Mouse (Mus musculus): Measurements from ENCODE around the gene Fam69b. TPM values are rescaled to one million over a fixed set of nuclear protein-coding genes. Genes with fewer than 3 reads are reported as not detected.

The Fam69b gene
- total RNA-seq, 2 experiments from 2014 or later, result 73.3 to 76.4 TPM

DNA sequence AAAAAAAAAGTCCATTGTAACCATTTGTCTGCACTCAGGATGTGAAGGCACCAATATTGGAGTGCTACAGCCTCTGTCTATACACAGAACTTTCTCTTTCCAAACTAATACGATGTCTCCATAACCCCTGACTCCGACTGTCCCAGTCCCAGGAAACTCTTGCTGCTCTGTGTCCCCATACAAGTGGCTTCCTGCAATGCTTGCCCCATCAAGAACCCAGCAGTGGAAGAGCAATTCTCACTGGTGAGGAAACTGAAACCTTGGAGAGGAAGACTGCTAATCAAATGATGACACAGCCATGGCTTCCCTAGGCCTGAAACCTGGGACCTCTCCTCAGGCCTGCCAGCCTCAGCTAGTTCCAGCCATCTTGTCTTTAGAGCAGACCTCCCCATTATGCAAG lies 30.4 kb upstream of the Fam69b start:
- no peak for DNase-seq (ENCODE audit: low spot score in 2 of 2)

DNA sequence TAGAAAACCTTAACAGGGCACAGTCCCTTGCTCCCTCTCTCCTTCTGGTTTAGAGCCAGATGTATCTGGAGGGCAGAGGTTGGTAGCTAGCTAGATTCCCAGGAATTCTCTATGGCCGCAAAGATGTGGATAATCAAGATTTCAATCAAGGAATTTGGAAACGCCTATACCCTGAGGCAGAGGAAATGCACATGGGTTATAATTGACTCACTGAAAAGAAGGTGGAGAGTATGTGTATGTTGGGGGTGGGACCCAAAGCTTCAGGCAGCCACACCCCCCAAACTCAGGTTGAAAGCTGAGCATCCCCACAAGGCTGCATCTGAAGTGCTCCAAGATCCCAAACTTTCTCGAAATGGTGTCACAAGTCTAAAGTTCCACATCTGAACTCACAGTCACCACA lies 29.8 kb upstream of the Fam69b start:
- DNase-seq (ENCODE audit: low spot score in 2 of 2), result no peak

DNA sequence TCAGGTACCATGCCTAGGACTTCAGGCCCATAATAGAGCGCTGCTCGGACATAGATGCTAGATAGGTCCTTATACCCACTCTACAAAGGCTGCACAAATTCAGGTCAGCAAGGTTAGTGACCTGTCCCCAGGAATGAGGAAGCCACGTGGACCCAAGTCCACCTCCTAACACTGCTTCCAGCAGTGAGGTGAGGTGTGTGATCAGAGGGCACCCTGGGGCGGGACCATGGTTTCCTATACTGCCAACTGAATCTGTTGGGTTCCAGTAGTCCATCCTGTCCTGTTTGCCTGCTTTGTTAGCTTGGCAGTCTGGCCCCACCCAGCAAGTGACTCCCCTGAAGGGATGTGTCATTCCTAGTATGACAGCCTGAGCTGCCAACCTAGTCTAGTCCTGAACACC lies 28.3 kb upstream of the Fam69b start:
- no peak for DNase-seq (ENCODE audit: low spot score in 2 of 2)

GRCm38 (mm10) chr2:26600664-26601063 lies 27.6 kb upstream of the Fam69b start:
- no peak for DNase-seq (ENCODE audit: low spot score in 2 of 2)

- no peak for DNase-seq (ENCODE audit: low spot score in 2 of 2)
These were observed 26.7 kb upstream of the Fam69b start for GRCm38 (mm10) chr2:26601595-26601994.

DNA sequence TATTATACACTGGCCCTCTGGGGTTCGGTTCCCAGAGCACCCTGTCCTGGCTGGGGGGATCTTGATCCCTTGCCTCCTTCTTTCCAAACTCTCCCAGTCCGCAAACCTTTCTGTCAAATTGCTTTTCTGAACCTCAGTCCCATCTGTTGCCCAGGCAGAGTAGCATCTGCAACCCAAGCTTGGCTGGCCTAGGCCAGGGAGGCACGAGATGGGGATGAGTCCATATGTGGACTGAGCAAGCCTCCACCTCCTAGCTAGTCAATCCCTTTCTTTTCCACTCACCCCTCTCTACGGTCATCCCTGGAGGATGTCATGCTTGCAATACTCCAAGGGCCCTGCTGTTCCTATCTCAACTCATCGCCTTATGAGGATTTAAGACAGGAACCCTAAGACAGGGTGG lies 25.6 kb upstream of the Fam69b start:
- DNase-seq (ENCODE audit: low spot score in 2 of 2), result no peak

DNA sequence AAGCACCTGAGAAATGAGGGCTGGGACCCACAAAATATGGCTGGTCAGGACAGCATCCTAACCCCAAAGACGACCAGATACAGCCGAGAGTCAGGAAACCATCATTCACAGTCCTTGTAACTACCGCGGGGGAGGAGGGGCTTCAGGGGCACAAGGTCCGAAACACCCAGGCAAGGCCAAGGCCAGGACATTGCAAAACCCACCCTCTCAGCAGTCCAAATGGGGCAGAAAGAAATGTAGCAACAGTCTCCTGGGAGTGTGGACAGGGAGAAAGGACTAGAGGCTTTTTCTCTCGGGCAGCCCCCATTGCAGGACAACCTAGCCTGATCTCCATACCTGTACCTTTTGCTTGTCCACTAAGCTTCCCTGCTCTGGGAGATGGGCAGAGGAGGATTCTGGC lies 25.1 kb upstream of the Fam69b start:
- no peak for DNase-seq (ENCODE audit: low spot score in 2 of 2)

DNA sequence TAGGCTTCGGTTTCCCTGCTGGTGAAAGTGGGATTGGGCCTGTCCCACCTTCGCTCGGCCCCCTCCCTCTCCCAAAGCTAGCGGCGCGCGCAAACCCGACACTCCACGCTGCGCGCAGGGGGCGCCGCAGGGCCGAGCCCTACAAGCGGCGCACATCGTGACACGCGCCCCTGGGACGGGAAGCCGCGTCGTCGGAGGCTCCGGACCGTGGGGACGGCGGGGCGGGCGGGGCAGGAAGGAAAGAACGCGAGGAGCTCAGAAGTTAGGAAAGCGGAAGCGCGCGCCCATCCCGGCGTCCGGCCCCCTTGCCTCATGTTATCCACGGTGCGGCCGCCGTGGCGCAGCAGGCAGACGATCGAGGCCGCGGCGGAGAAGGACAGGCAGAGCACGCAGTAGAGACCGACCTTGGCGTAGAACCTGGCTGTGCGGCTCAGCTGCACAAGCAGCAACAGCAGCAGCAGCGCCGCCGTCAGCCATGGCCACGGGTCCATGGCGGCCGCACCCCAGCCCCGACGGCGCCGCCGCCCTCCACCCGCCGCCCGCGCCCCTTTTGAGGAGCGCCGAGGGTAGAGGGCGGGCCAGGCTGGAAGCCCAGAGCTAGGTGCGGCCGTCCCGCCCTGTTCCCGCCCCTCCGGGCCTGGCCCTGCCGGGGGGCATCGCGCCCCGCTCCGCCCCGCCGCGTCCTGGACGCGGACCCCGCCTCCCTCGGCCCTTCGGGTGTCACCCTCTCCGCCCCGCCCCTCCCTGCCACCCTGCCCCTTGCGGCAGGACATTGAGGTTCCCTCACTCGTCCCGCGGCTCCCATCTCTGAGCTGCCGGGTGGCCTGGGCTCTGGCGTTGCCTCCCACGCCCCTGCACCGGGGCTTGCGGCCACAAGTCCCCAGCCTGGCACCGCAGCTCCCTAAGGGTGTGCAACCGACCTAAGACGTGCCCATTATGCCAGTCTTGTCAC lies 24.3 kb upstream of the Fam69b start, which contains the start of gene Agpat2:
Gene Agpat2 (minus strand): TSS at position 698 of the 952 bp plus-strand sequence.
- DNase-seq (ENCODE audit: low spot score in 2 of 2), result peak; percentile 22 to 31

DNA sequence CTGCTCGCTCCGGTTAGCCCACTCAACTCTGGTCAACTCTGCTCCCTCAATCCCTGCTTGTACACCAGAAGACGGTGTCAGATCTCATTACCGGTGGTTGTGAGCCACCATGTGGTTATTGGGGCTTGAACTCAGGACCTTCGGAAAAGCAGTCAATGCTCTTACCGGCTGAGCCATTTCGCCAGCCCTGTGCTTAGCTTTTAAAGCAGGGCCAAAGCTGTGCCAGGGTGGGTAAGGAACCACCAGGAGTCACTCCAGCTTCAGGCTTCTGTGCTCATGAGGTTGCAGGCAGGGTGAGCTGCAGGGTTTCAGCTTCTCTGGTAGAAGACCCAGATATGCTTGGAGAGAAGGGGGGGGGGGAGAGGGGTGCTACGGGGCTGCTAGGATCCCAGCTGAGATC lies 22.9 kb upstream of the Fam69b start:
- no peak for DNase-seq (ENCODE audit: low spot score in 2 of 2)

DNA sequence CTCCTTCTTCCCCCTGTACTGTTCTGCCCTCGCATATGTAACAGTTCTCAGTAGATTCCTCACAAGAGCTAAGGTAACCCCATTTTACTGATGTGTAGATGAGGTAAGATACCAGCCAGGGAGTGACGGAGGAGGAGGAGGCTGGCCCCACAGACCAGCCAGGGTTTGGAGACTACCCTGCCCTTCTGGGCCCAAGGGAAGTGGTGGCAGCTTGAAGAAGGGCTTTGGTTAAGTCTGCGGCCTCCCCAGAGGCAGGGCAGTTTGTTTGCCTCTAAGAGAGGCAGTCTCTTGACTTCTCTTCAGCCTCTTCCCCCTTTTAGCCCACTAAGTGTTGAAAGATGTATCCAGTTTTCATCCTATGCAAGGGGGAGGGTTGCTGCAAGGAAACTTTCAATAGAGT lies 21.7 kb upstream of the Fam69b start:
- no peak for DNase-seq (ENCODE audit: low spot score in 2 of 2)

DNA sequence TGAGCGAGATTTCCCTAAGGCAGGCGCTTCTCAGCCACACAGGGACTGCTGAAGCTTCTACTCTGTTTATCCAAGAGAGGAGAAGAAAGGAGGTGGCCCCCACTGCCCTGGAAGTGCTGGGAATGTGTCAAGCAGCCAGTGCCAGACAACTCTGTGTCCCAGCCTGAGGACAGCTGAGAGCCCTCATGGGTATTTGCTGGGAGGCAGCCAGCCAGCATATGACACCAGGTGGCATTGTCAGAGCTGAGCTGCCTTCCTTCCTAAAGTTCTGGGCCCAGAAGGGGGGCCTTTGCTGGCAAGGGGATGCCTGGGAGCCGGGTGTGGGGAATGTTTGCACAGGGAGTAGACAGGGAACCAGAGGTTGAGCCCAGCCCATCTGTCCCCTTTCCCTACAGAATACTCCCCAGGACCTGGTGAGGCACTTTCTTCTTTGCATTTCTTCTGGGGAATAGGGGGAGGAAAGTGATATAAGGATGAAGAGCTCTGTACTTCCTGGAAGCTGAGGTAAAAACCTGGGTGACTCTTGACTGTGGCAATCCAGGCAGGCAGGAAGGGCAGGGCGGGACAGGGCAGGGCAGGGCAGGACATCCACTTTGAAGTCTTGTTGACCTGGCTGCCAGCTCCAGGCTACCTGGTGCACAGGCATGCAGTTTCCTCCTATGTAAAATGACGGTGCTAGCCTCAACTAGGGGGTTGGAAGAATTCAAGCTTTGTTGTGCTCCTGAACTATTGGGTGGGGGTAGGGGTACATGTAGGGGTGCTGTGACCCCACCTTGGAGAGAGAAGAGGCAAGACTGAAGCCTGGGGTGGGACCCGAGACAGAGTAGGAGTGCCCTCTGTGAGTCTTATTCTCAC lies 21.0 kb upstream of the Fam69b start:
- no peak for DNase-seq (ENCODE audit: low spot score in 2 of 2)

DNA sequence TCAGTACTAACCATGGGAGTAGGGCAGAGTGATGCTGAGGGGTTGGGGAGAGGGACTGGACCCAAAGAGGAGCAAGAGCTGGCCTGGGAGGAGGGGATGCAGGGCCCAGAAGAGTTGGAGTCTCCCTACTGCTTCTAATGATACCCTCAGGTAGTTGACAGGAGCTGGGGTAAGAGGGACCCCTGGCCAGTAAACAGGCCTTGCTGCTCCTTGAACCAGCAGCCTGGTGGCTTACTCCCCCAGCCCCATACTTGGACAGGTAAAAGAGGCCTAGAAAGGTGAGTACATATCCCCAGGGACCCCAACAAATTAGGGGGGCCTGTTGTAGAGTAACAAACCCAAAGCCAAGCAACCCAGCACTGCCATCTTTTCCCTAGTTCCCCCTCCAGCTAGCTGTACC lies 19.5 kb upstream of the Fam69b start:
- DNase-seq (ENCODE audit: low spot score in 2 of 2), result no peak

DNA sequence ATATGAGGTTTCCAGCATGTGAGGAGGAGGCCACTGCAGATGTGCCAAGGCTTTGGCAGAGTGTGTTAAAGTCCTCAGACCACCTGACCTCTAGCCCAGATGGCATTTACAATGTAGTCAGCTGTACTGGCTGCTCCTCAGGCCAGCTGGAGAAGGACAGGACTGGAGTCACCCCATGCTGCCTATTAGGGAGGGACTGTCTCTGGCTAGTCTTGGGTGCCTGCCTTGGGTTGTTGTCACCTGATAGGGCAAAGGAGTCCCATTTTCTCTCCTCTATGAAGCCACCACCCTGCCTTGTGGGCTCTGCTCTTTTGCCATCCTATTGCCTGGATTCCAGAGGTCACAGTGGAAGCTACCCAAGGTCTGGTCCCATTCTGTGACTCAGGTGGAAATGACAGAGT lies 19.0 kb upstream of the Fam69b start:
- DNase-seq (ENCODE audit: low spot score in 2 of 2), result no peak

- no peak for DNase-seq (ENCODE audit: low spot score in 2 of 2)
These were observed 17.7 kb upstream of the Fam69b start for GRCm38 (mm10) chr2:26610526-26610925.

GRCm38 (mm10) chr2:26611054-26611453 lies 17.2 kb upstream of the Fam69b start:
- DNase-seq (ENCODE audit: low spot score in 2 of 2), result no peak

- DNase-seq (ENCODE audit: low spot score in 2 of 2), result no peak
These were observed 16.4 kb upstream of the Fam69b start for GRCm38 (mm10) chr2:26611896-26612295.

DNA sequence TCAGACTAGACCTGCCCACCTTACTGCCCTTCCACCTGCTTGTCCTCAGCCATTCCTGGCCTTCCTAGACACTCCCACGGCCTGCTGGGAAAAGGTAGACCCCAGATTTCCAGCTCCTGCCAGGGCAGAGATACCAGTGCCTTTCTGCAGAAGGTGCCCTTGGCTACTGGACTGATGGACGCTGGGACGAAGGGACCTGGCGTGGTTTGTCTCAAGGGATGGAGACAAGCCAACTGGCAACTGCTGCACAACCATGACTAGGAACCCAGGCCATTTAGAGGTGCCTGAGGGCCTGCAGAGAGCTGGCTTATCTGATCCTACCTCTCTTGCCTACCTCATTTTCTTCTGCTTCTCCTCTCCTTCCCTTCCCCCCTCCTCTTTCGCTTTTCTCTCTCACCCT lies 13.4 kb upstream of the Fam69b start:
- DNase-seq (ENCODE audit: low spot score in 2 of 2), result no peak

DNA sequence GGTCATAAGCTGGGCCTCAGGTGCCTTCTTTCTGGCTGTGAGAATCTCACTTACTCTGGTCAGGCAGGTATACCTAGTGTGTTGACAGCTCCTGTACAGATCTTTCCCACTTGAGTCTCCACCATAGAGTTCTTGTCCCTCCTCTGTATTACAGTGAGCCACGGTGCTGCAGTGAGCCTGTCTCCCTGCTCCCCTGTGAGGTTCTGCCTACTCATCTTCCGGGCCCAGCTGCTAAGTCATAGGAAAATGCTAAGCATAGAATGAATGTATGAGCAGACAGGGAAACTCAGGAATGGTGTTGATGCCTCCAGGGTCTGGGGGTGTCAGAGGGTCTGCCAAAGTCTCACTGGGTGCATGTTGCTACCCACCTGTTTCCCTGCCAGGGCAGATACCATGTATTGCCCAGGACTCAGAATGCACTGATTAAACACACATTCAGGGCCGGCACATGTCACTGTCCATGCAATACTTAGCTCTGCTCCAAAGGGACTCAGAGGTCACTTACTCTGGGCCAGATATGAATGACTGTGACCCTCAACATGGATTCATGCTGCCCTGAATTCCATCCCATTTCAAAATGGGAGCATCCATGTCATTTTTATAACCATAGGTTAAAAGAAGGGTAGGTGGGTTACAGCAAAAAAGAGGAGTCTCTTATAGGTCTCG lies 12.7 kb upstream of the Fam69b start:
- no peak for DNase-seq (ENCODE audit: low spot score in 2 of 2)

- DNase-seq (ENCODE audit: low spot score in 2 of 2), result no peak
These were observed 10.9 kb upstream of the Fam69b start for GRCm38 (mm10) chr2:26617331-26617730.

DNA sequence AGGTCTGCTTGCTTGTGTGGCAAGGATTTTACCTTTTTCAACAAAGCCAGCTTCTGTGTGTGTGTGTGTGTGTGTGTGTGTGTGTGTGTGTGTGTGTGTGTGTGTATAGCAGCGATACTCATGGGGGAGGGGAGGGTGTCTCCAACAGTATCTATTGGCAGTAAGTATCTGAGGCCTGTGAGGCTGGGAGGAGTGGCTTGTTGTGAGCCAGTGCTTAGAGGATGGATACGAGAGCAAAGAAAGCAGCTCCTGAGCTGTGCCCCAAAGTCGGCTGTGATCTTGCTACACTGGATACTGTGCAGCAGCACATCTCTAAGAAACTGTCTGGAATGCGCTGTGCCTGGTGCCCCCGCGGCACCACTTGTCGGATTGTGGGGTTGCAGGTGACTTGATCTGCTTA lies 10.3 kb upstream of the Fam69b start:
- no peak for DNase-seq (ENCODE audit: low spot score in 2 of 2)

DNA sequence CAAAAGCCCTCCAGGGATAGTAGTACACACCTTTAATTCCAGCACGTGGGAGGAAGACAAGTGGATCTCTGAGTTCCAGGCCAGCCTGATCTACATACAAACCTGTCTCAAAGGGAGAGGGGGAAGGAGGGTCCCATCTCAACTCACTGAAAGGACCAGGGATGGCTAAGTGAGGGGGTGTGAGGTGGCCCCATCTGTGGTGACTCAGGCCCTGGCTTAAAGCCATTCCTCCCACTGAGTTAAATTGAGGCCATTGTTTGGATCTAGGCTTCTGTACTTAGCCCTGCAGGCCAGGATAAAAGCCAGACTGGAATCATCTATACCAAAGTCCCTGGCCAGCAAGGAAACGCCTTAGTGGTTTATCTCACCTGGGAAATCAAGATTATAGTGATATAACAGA lies 7.0 kb upstream of the Fam69b start:
- DNase-seq (ENCODE audit: low spot score in 2 of 2), result no peak

GRCm38 (mm10) chr2:26622984-26623383 lies 5.3 kb upstream of the Fam69b start:
- DNase-seq (ENCODE audit: low spot score in 2 of 2), result no peak

Measured in layer of hippocampus, postnatal 14 days (tissue).